Mouse (Mus musculus) liver, embryonic 12.5 days (tissue): ENCODE results near the gene Bicdl2. TPM values are rescaled to one million over a fixed set of nuclear protein-coding genes. Genes with fewer than 3 reads are reported as not detected.

Source experiments
- ATAC-seq: fragments of 200-750 bp; cut with Nextera tagmentation; 2 replicates; pipeline ENCODE4 v1.8.0; 2017; ENCODE audit warnings: moderate number of reproducible peaks, mild to moderate bottlenecking, moderate library complexity
- H3K27ac ChIP-seq: fragments of 300-500 bp; sonication (generic); 2 replicates; pipeline ENCODE4 v1.5.1; 2016; ENCODE audit warnings: mild to moderate bottlenecking
- H3K27me3 ChIP-seq: fragments of 300-500 bp; sonication (generic); replicated peaks from 2 replicates; pipeline ENCODE4 v1.6.1; 2016; ENCODE audit warnings: mild to moderate bottlenecking, moderate library complexity
- H3K36me3 ChIP-seq: fragments of 300-500 bp; sonication (generic); 2 replicates; pipeline ENCODE4 v1.6.1; 2016; ENCODE audit warnings: mild to moderate bottlenecking, moderate library complexity
- H3K4me1 ChIP-seq: fragments of 300-500 bp; sonication (generic); 2 replicates; pipeline ENCODE4 v1.6.1; 2016
- H3K4me2 ChIP-seq: fragments of 300-500 bp; sonication (generic); 2 replicates; pipeline ENCODE4 v1.6.1; 2016; ENCODE audit warnings: mild to moderate bottlenecking, moderate library complexity
- H3K4me3 ChIP-seq: fragments of 300-500 bp; sonication (generic); 2 replicates; pipeline ENCODE4 v1.5.1; 2016; ENCODE audit warnings: mild to moderate bottlenecking, moderate library complexity
- H3K9ac ChIP-seq: fragments of 300-500 bp; sonication (generic); 2 replicates; pipeline ENCODE4 v1.6.1; 2016; ENCODE audit warnings: mild to moderate bottlenecking, moderate library complexity
- H3K9me3 ChIP-seq: fragments of 300-500 bp; sonication (generic); replicated peaks from 2 replicates; pipeline ENCODE4 v1.6.1; 2016; ENCODE audit warnings: mild to moderate bottlenecking, moderate library complexity
- WGBS: fragments of 180-500 bp; shearing (Covaris S2); methylation state at CpG from one replicate; pipeline ENCODE4 v1.1.7; 2016; ENCODE audit not compliant: insufficient replicate concordance; 5-methylcytosine and 5-hydroxymethylcytosine counted together
- polyA plus RNA-seq: library from polyadenylated mRNA; unstranded; fragments of >200 nt; fragmentation: Nextera tagmentation; extraction: Ambion mirVana; gene quantifications from 2 replicates; pipeline ENCODE4 v1.2.1, GENCODE M21; 2016

Gene Bicdl2
- polyA plus RNA-seq, 1 experiment from 2014 or later, result not detected

- Histone ChIP-seq H3K4me2 (no peak overlapping the region), H3K27ac (no peak overlapping the region), H3K27me3 (peaks cover 80% of the 10 kb centered on the region), H3K4me1 (peaks cover 12% of the 10 kb centered on the region; the same call in 1 of the 2 replicates), H3K9ac (no peak overlapping the region), H3K36me3 (no peaks in the 10 kb centered on the region), H3K9me3 (no peaks in the 10 kb centered on the region), H3K4me3 (no peak overlapping the region)
- WGBS, result 14% methylated on average over 3 of the region's 3 CpGs
- ATAC-seq, result no peak
These were observed 35.5 kb downstream of the Bicdl2 start for GRCm38 (mm10) chr17:23695801-23696200.

- 3% methylated on average over 67 of the region's 101 CpGs for WGBS
- ATAC-seq, result peak; percentile 30; the same call in 1 of the 2 replicates
- peak overlapping the region; percentile 55 for H3K9ac ChIP-seq
- H3K9me3 ChIP-seq, result no peaks in the 10 kb centered on the region
- H3K27me3 ChIP-seq, result peaks cover 88% of the 10 kb centered on the region
- H3K4me2 ChIP-seq, result peak overlapping the region; percentile 92
- peak overlapping the region; percentile 64 for H3K4me3 ChIP-seq
- no peak overlapping the region for H3K27ac ChIP-seq
- H3K36me3 ChIP-seq, result no peaks in the 10 kb centered on the region
- peaks cover 12% of the 10 kb centered on the region; the same call in 1 of the 2 replicates for H3K4me1 ChIP-seq
These were observed 39.1 kb downstream of the Bicdl2 start for GRCm38 (mm10) chr17:23699131-23700077.

GRCm38 (mm10) chr17:23700079-23700478 lies 39.8 kb downstream of the Bicdl2 start:
- H3K9ac ChIP-seq, result peak overlapping the region; percentile 55
- no peak overlapping the region for H3K27ac ChIP-seq
- 4% methylated on average over 28 of the region's 28 CpGs for WGBS
- no peaks in the 10 kb centered on the region for H3K36me3 ChIP-seq
- peak overlapping the region; percentile 64 for H3K4me3 ChIP-seq
- peak; percentile 85 for ATAC-seq
- peaks cover 89% of the 10 kb centered on the region for H3K27me3 ChIP-seq
- peaks cover 12% of the 10 kb centered on the region; the same call in 1 of the 2 replicates for H3K4me1 ChIP-seq
- no peaks in the 10 kb centered on the region for H3K9me3 ChIP-seq
- peak overlapping the region; percentile 92 for H3K4me2 ChIP-seq

GRCm38 (mm10) chr17:23703301-23703700 lies 43.0 kb downstream of the Bicdl2 start:
- peaks cover 87% of the 10 kb centered on the region for H3K27me3 ChIP-seq
- H3K27ac ChIP-seq, result no peak overlapping the region
- no peak overlapping the region for H3K9ac ChIP-seq
- 66% methylated on average over 9 of the region's 9 CpGs for WGBS
- H3K36me3 ChIP-seq, result no peaks in the 10 kb centered on the region
- H3K4me1 ChIP-seq, result peaks cover 12% of the 10 kb centered on the region; the same call in 1 of the 2 replicates
- H3K9me3 ChIP-seq, result no peaks in the 10 kb centered on the region
- no peak overlapping the region for H3K4me3 ChIP-seq
- H3K4me2 ChIP-seq, result no peak overlapping the region
- ATAC-seq, result no peak

GRCm38 (mm10) chr17:23704741-23705140 lies 44.4 kb downstream of the Bicdl2 start:
- peaks cover 5% of the 10 kb centered on the region; the same call in 1 of the 2 replicates for H3K4me1 ChIP-seq
- no peaks in the 10 kb centered on the region for H3K36me3 ChIP-seq
- ATAC-seq, result no peak
- no peak overlapping the region for H3K4me2 ChIP-seq
- no peak overlapping the region for H3K27ac ChIP-seq
- H3K9me3 ChIP-seq, result no peaks in the 10 kb centered on the region
- peaks cover 79% of the 10 kb centered on the region for H3K27me3 ChIP-seq
- 64% methylated on average over 7 of the region's 7 CpGs for WGBS
- no peak overlapping the region for H3K4me3 ChIP-seq
- H3K9ac ChIP-seq, result no peak overlapping the region

- Histone ChIP-seq H3K4me1 (no peaks in the 10 kb centered on the region), H3K27ac (no peak overlapping the region), H3K9me3 (no peaks in the 10 kb centered on the region), H3K36me3 (no peaks in the 10 kb centered on the region), H3K4me2 (no peak overlapping the region), H3K9ac (no peak overlapping the region), H3K27me3 (peaks cover 79% of the 10 kb centered on the region), H3K4me3 (no peak overlapping the region)
- WGBS, result 78% methylated on average over 7 of the region's 7 CpGs
- ATAC-seq, result peak; percentile 30; the same call in 1 of the 2 replicates
These were observed 45.3 kb downstream of the Bicdl2 start for GRCm38 (mm10) chr17:23705525-23706104.

GRCm38 (mm10) chr17:23706212-23706611 lies 45.9 kb downstream of the Bicdl2 start:
- H3K27me3 ChIP-seq, result peaks cover 77% of the 10 kb centered on the region
- 0% methylated on average over 3 of the region's 3 CpGs for WGBS

GRCm38 (mm10) chr17:23717003-23717402 lies 56.7 kb downstream of the Bicdl2 start:
- no peak for ATAC-seq
- Histone ChIP-seq H3K9ac (no peak overlapping the region), H3K9me3 (no peaks in the 10 kb centered on the region), H3K4me1 (no peaks in the 10 kb centered on the region), H3K27ac (no peak overlapping the region), H3K27me3 (peaks cover 51% of the 10 kb centered on the region), H3K4me2 (no peak overlapping the region), H3K4me3 (no peak overlapping the region), H3K36me3 (no peaks in the 10 kb centered on the region)
- 48% methylated on average over 2 of the region's 2 CpGs for WGBS

More at GRCm38 (mm10) chr17:23706212-23706611, 45.9 kb downstream of the Bicdl2 start:
- Histone ChIP-seq H3K4me3 (no peak overlapping the region), H3K9me3 (no peaks in the 10 kb centered on the region), H3K9ac (no peak overlapping the region), H3K36me3 (no peaks in the 10 kb centered on the region), H3K4me2 (no peak overlapping the region), H3K4me1 (no peaks in the 10 kb centered on the region), H3K27ac (no peak overlapping the region)
- no peak for ATAC-seq

Other genes starting within 250 kb of the Bicdl2 start
- gene Vmn2r117, start 180.8 kb upstream of the Bicdl2 start, polyA plus RNA-seq, result not detected in 2 replicates
- gene Zfp213, start 96.3 kb upstream of the Bicdl2 start, polyA plus RNA-seq, result 8.3 and 9.1 TPM in 2 replicates
- gene Zfp13, start 61.0 kb upstream of the Bicdl2 start, polyA plus RNA-seq, result 2.8 and 2.9 TPM in 2 replicates
- gene Zscan10, start 59.6 kb upstream of the Bicdl2 start, polyA plus RNA-seq, result not detected in 2 replicates
- 0.20 and 0.28 TPM in 2 replicates for gene Mmp25, start 15.2 kb upstream of the Bicdl2 start, polyA plus RNA-seq
- gene Hcfc1r1, start 13.1 kb downstream of the Bicdl2 start, polyA plus RNA-seq, result 23.6 and 25.5 TPM in 2 replicates
- 31.4 and 36.1 TPM in 2 replicates for gene Thoc6, start 13.4 kb downstream of the Bicdl2 start, polyA plus RNA-seq
- gene Tnfrsf12a, start 17.0 kb downstream of the Bicdl2 start, polyA plus RNA-seq, result 7.1 and 7.8 TPM in 2 replicates
- gene Cldn6, start 18.7 kb downstream of the Bicdl2 start, polyA plus RNA-seq, result 0.78 and 2.3 TPM in 2 replicates
- 0.08 and 0.11 TPM in 2 replicates for gene Cldn9, start 23.5 kb downstream of the Bicdl2 start, polyA plus RNA-seq
- gene 1520401A03Rik, start 62.3 kb downstream of the Bicdl2 start, polyA plus RNA-seq, result 0.05 and 0.10 TPM in 2 replicates
- 41.1 and 42.1 TPM in 2 replicates for gene Pkmyt1, start 65.8 kb downstream of the Bicdl2 start, polyA plus RNA-seq
- gene Paqr4, start 80.4 kb downstream of the Bicdl2 start, polyA plus RNA-seq, result 7.4 and 8.4 TPM in 2 replicates
- gene Kremen2, start 85.3 kb downstream of the Bicdl2 start, polyA plus RNA-seq, result 0.17 and 0.55 TPM in 2 replicates
- gene Flywch1, start 111.1 kb downstream of the Bicdl2 start, polyA plus RNA-seq, result 22.4 and 22.6 TPM in 2 replicates
- gene Flywch2, start 125.6 kb downstream of the Bicdl2 start, polyA plus RNA-seq, result 2.9 and 3.6 TPM in 2 replicates
- 334 and 339 TPM in 2 replicates for gene Srrm2, start 130.0 kb downstream of the Bicdl2 start, polyA plus RNA-seq
- 588 and 602 TPM in 2 replicates for gene Elob, start 168.6 kb downstream of the Bicdl2 start, polyA plus RNA-seq
- gene Prss33, start 175.6 kb downstream of the Bicdl2 start, polyA plus RNA-seq, result not detected in 2 replicates
- not detected in 2 replicates for gene Prss32, start 183.3 kb downstream of the Bicdl2 start, polyA plus RNA-seq
- gene Prss41, start 183.7 kb downstream of the Bicdl2 start, polyA plus RNA-seq, result 0.32 and 0.45 TPM in 2 replicates
- not detected in 2 replicates for gene Prss21, start 207.6 kb downstream of the Bicdl2 start, polyA plus RNA-seq
- not detected in 2 replicates for gene Dcpp1, start 220.4 kb downstream of the Bicdl2 start, polyA plus RNA-seq
- not detected in 2 replicates for gene Dcpp2, start 220.4 kb downstream of the Bicdl2 start, polyA plus RNA-seq